Mouse (Mus musculus) left cerebral cortex, postnatal 36 days (tissue): ENCODE results near the gene 2700049A03Rik. TPM values are rescaled to one million over a fixed set of nuclear protein-coding genes. Genes with fewer than 3 reads are reported as not detected.
"Not testable (repeated sequence)": the region's sequence is repeated elsewhere in the genome, so short reads cannot be mapped to it uniquely, and the experiment has no call there.

Source experiments
- DNase-seq, 2 experiments: peaks; one replicate each; pipeline ENCODE4 v3.0.0; 2021 to 2022; ENCODE audit warnings: low spot score in 2 of 2, mixed read lengths in 1 of 2
- intact Hi-C: fragments of 180-260 bp; cut with DNase I; formaldehyde crosslinking; loops from one replicate; pipeline ENCODE4 v1.15.1; 2025
- total RNA-seq, 2 experiments: library from RNA; stranded (reverse); gene quantifications; 2 replicates each; pipeline ENCODE4 v1.2.3; 2021

The 2700049A03Rik gene
- 10 to 100 TPM in 1 of 2 experiments, 1 to 10 TPM in 1; 5.4 to 10.9 TPM for total RNA-seq

GRCm38 (mm10) chr12:71136130-71136973 is at the start of gene 2700049A03Rik, which contains the start of gene Timm9:
Gene 2700049A03Rik (plus strand): TSS chr12:71136848.
Gene Timm9 (minus strand): TSS chr12:71136684.
- intact Hi-C loops = loop anchor here (5.0 kb wide), 1 partner anchor 119 kb away; the partner anchor contains the start of gene Arid4a
- peak; percentile 82 to 89 for DNase-seq

- DNase-seq, intact Hi-C loops: not testable (repeated sequence)
Measured at GRCm38 (mm10) chr12:71104275-71104674, 32.4 kb upstream of the 2700049A03Rik start.

GRCm38 (mm10) chr12:71107216-71107771 is 29.4 kb upstream of the 2700049A03Rik start:
- intact Hi-C loops = no loop called here
- no peak for DNase-seq

- intact Hi-C loops = no loop called here
- DNase-seq = no peak
Measured at GRCm38 (mm10) chr12:71111331-71111730, 25.3 kb upstream of the 2700049A03Rik start, which contains the start of gene Tomm20l. Gene Tomm20l (plus strand): TSS chr12:71111428.

- DNase-seq = no peak
- intact Hi-C loops = no loop called here
Measured at GRCm38 (mm10) chr12:71113074-71113473, 23.6 kb upstream of the 2700049A03Rik start.

- intact Hi-C loops = no loop called here
- peak; percentile 46 to 52 for DNase-seq
Measured at GRCm38 (mm10) chr12:71113675-71114288, 22.9 kb upstream of the 2700049A03Rik start.

GRCm38 (mm10) chr12:71116411-71116810 is 20.2 kb upstream of the 2700049A03Rik start:
- DNase-seq = no peak
- intact Hi-C loops = no loop called here

- intact Hi-C loops = no loop called here
- DNase-seq = no peak
Measured at GRCm38 (mm10) chr12:71122731-71123130, 13.9 kb upstream of the 2700049A03Rik start.

- no peak for DNase-seq
- intact Hi-C loops = no loop called here
Measured at GRCm38 (mm10) chr12:71123286-71123685, 13.4 kb upstream of the 2700049A03Rik start.

GRCm38 (mm10) chr12:71135581-71135980 is 1.1 kb upstream of the 2700049A03Rik start:
- intact Hi-C loops = loop anchor here (5.0 kb wide), 1 partner anchor 118 kb away; the partner anchor contains the start of gene Arid4a
- no peak for DNase-seq

- DNase-seq = peak; percentile 73 to 81
- intact Hi-C loops = loop anchor here (5.0 kb wide), 1 partner anchor 120 kb away; the partner anchor contains the start of gene Arid4a
Measured at GRCm38 (mm10) chr12:71136974-71137491, 385 bp downstream of the 2700049A03Rik start.

- intact Hi-C loops = loop anchor here (5.0 kb wide), 1 partner anchor 120 kb away; the partner anchor contains the start of gene Arid4a
- no peak for DNase-seq
Measured at GRCm38 (mm10) chr12:71137686-71138085, 1.0 kb downstream of the 2700049A03Rik start.

GRCm38 (mm10) chr12:71139258-71139828 is 2.7 kb downstream of the 2700049A03Rik start:
- intact Hi-C loops = loop anchor here (5.0 kb wide), 1 partner anchor 122 kb away; the partner anchor contains the start of gene Arid4a
- no peak for DNase-seq

GRCm38 (mm10) chr12:71141189-71141588 is 4.5 kb downstream of the 2700049A03Rik start:
- DNase-seq = no peak
- intact Hi-C loops = loop anchor here (5.0 kb wide), 1 partner anchor 741 kb away; no protein-coding TSS in a partner anchor

GRCm38 (mm10) chr12:71147641-71148040 is 11.0 kb downstream of the 2700049A03Rik start:
- DNase-seq = peak in 1 of 2 experiments; percentile 23
- intact Hi-C loops = no loop called here

GRCm38 (mm10) chr12:71148801-71149200 is 12.2 kb downstream of the 2700049A03Rik start:
- intact Hi-C loops = no loop called here
- no peak for DNase-seq

GRCm38 (mm10) chr12:71149456-71149855 is 12.8 kb downstream of the 2700049A03Rik start:
- DNase-seq = no peak
- intact Hi-C loops = no loop called here

GRCm38 (mm10) chr12:71150167-71150566 is 13.5 kb downstream of the 2700049A03Rik start:
- no peak for DNase-seq
- intact Hi-C loops = no loop called here

GRCm38 (mm10) chr12:71154979-71155378 is 18.3 kb downstream of the 2700049A03Rik start:
- intact Hi-C loops = no loop called here
- DNase-seq = no peak
